Mouse (Mus musculus) G1E (cell line): Measurements from ENCODE around the gene P4hb. TPM values are rescaled to one million over a fixed set of nuclear protein-coding genes. Genes with fewer than 3 reads are reported as not detected.

ENCODE experiments used
- ATAC-seq: 2 replicates; pipeline ENCODE4 v1.8.0; 2016; ENCODE audit warnings: mild to moderate bottlenecking; ENCODE audit not compliant: insufficient number of reproducible peaks, poor library complexity, low FRiP score, severe bottlenecking; ENCODE audit errors: extremely low read depth
- DNase-seq: peaks from one replicate; pipeline ENCODE4 v3.0.0; 2012; ENCODE audit warnings: low spot score
- H3K27me3 ChIP-seq: 2 replicates; pipeline ENCODE4 v1.6.1; 2012; ENCODE audit warnings: mild to moderate bottlenecking, low read length, inconsistent platforms; ENCODE audit not compliant: insufficient read depth
- H3K36me3 ChIP-seq: replicated peaks from 2 replicates; pipeline ENCODE3; 2012; ENCODE audit warnings: mild to moderate bottlenecking, inconsistent platforms
- H3K4me1 ChIP-seq: 2 replicates; pipeline ENCODE4 v1.6.1; 2012; ENCODE audit warnings: low read depth, low read length, inconsistent platforms, mixed read lengths; ENCODE audit not compliant: insufficient read depth
- H3K4me3 ChIP-seq: 2 replicates; pipeline ENCODE4 v1.5.1; 2012; ENCODE audit warnings: low read depth, mild to moderate bottlenecking, inconsistent platforms, low read length, moderate library complexity, mixed read lengths
- H3K9me3 ChIP-seq: replicated peaks from 2 replicates; pipeline ENCODE4 v1.6.1; 2012; ENCODE audit warnings: inconsistent platforms
- CTCF ChIP-seq: IDR thresholded peaks from 2 replicates; pipeline ENCODE4 v1.5.1; 2012; ENCODE audit warnings: low read depth, low read length, inconsistent platforms, mixed read lengths
- GATA1 ChIP-seq: IDR thresholded peaks from 2 replicates; pipeline ENCODE4 v1.6.1; 2012; ENCODE audit warnings: borderline replicate concordance, low read length, inconsistent platforms, mixed read lengths
- GATA2 ChIP-seq: IDR thresholded peaks from 2 replicates; pipeline ENCODE4 v1.6.1; 2012; ENCODE audit warnings: low read depth, low read length, inconsistent platforms, borderline replicate concordance
- POLR2AphosphoS5 ChIP-seq: IDR thresholded peaks from 2 replicates; pipeline ENCODE4 v1.6.1; 2012; ENCODE audit warnings: low read depth, low read length, inconsistent platforms; ENCODE audit not compliant: insufficient replicate concordance
- TAL1 ChIP-seq: conservative IDR thresholded peaks from 2 replicates; pipeline ENCODE4 v1.6.1; 2012; ENCODE audit warnings: low read depth, low read length, inconsistent platforms, mixed read lengths
- polyA plus RNA-seq: library from polyadenylated mRNA; stranded (reverse); fragments of >175 nt; gene quantifications from 2 replicates; pipeline ENCODE4 v1.2.3, GENCODE M21; 2012
- total RNA-seq, 2 experiments: library from RNA; stranded (forward) in 1 of 2; stranded (reverse) in 1 of 2; fragments of 200-1000 nt in 1 of 2; fragments of >200 nt in 1 of 2; fragmentation: Nextera tagmentation in 1 of 2; gene quantifications; 2 replicates each; pipeline ENCODE4 v1.2.3; 2014 to 2017

The P4hb gene
- total and polyA plus RNA-seq, 3 experiments: 289 to 516 (median 414) TPM

- ATAC-seq (no peak), DNase-seq (no peak)
- Histone ChIP-seq H3K27me3 (peaks cover 58% of the 10 kb centered on the region), H3K4me1 (peaks cover 33% of the 10 kb centered on the region), H3K36me3 (peaks cover 23% of the 10 kb centered on the region), H3K9me3 (no peaks in the 10 kb centered on the region), H3K4me3 (no peak overlapping the region)
- TF ChIP-seq POLR2AphosphoS5 (no peak), CTCF (no peak), TAL1 (no peak), GATA2 (no peak), GATA1 (no peak)
These were observed 34.6 kb downstream of the P4hb start for GRCm38 (mm10) chr11:120538485-120538884.

DNA sequence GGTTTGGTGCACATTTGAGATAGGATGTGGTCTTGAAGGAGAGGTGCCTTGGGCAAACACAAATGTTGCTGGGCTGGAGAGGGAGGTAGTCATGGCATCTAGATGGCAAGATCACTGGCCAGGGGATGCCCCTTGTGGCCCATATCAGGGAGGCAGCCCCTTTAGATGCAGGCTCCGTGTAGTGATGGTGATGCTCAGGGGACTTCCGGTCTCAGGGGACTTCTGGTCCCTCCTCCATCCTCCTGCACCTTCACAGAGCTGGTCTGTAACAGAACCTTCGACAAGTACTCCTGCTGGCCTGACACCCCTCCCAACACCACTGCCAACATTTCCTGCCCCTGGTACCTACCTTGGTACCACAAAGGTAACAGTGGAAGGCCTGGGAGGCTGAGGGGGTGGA is 37.2 kb downstream of the P4hb start:
- H3K4me1 ChIP-seq: peaks cover 26% of the 10 kb centered on the region

GRCm38 (mm10) chr11:120535145-120535544 is 37.9 kb downstream of the P4hb start:
- no peaks in the 10 kb centered on the region for H3K36me3 ChIP-seq
- peaks cover 90% of the 10 kb centered on the region for H3K27me3 ChIP-seq
- H3K9me3 ChIP-seq: peaks cover 11% of the 10 kb centered on the region
- peaks cover 26% of the 10 kb centered on the region for H3K4me1 ChIP-seq
- no peak overlapping the region for H3K4me3 ChIP-seq
- DNase-seq (no peak), ATAC-seq (no peak)
- TF ChIP-seq GATA1: no peak
- no peak for TF ChIP-seq TAL1
- no peak for TF ChIP-seq CTCF
- no peak for TF ChIP-seq GATA2
- no peak for TF ChIP-seq POLR2AphosphoS5

More for the DNA sequence above, 37.2 kb downstream of the P4hb start:
- ATAC-seq (no peak), DNase-seq (no peak)
- Histone ChIP-seq H3K9me3 (peaks cover 4% of the 10 kb centered on the region), H3K4me3 (no peak overlapping the region), H3K27me3 (peaks cover 83% of the 10 kb centered on the region), H3K36me3 (no peaks in the 10 kb centered on the region)
- TF ChIP-seq GATA1: no peak
- TF ChIP-seq CTCF: no peak
- no peak for TF ChIP-seq POLR2AphosphoS5
- TF ChIP-seq GATA2: no peak
- no peak for TF ChIP-seq TAL1

- no peaks in the 10 kb centered on the region for H3K36me3 ChIP-seq
- H3K9me3 ChIP-seq: peaks cover 14% of the 10 kb centered on the region
- DNase-seq: no peak
- H3K4me1 ChIP-seq: peaks cover 16% of the 10 kb centered on the region
- H3K27me3 ChIP-seq: peaks cover 95% of the 10 kb centered on the region
- no peak for TF ChIP-seq POLR2AphosphoS5
- no peak for TF ChIP-seq GATA2
- TF ChIP-seq GATA1: no peak
- no peak for TF ChIP-seq CTCF
- TF ChIP-seq TAL1: no peak
- H3K4me3 ChIP-seq: no peak overlapping the region
- ATAC-seq: no peak
These were observed 39.0 kb downstream of the P4hb start for GRCm38 (mm10) chr11:120534093-120534492.

DNA sequence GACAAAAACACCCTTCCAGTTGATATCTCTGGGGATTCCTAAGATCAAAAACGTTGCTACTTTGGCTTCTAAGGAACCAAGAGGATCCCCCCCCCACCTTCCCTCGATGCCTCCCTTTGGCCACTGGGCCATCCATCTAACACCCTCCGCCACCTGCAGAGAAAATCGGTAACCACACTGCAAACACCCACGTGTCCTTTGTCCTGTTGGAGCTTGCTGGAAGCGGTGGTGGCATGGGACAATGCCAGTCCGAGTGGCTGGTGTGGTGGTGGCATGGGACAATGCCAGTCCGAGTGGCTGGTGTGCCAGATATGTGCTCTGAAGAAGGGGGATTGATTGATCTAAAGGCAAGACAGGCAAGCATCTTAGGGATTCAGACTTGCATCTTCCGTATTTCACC is 41.4 kb downstream of the P4hb start:
- Histone ChIP-seq H3K4me3 (no peak overlapping the region), H3K4me1 (peaks cover 25% of the 10 kb centered on the region), H3K36me3 (no peaks in the 10 kb centered on the region), H3K9me3 (peaks cover 14% of the 10 kb centered on the region), H3K27me3 (peaks cover 81% of the 10 kb centered on the region)
- TF ChIP-seq GATA1 (no peak), POLR2AphosphoS5 (no peak), CTCF (no peak), GATA2 (no peak), TAL1 (no peak)
- no peak for ATAC-seq
- DNase-seq: no peak

- no peak for DNase-seq
- ATAC-seq: no peak
- TF ChIP-seq GATA1: no peak
- no peak for TF ChIP-seq POLR2AphosphoS5
- no peak for TF ChIP-seq CTCF
- no peak for TF ChIP-seq TAL1
- no peak for TF ChIP-seq GATA2
- H3K9me3 ChIP-seq: peaks cover 14% of the 10 kb centered on the region
- peaks cover 69% of the 10 kb centered on the region for H3K27me3 ChIP-seq
- H3K36me3 ChIP-seq: no peaks in the 10 kb centered on the region
- H3K4me3 ChIP-seq: no peak within 1 kb of the TSS
- peaks cover 30% of the 10 kb centered on the region for H3K4me1 ChIP-seq
These were observed 42.7 kb downstream of the P4hb start, which contains the start of gene Gcgr for GRCm38 (mm10) chr11:120530085-120530964. Gcgr (plus strand) TSS chr11:120530699.
